25 mouse cellular contexts compared by ENCODE assay signal in genomic region chr9:60825506-60825905, GRCm38 (mm10). TPM values are rescaled to one million over a fixed set of nuclear protein-coding genes. Genes with fewer than 3 reads are reported as not detected.
A peak's percentile ranks its signal among the peaks of the same experiment; 100 is the strongest.
DNase-seq lines count a peak whose midpoint lies in the region; ATAC-seq and TF ChIP-seq lines count a peak whose summit lies in the region.
"Had no signal": no experiment of that assay in that cellular context is flagged by ENCODE, and none has a peak within 500 bp of the region (broad histone marks: within the 10 kb centered on the region; RNA-seq: fewer than 3 reads in every experiment).

No protein-coding gene starts in this region.

- H3K27me3 ChIP-seq in heart, embryonic 13.5 days (replicated peaks): no peaks in the 10 kb centered on the region
- H3K27me3 ChIP-seq in heart, embryonic 10.5 days (ENCODE audit: insufficient read depth, poor library complexity, severe bottlenecking): no peaks in the 10 kb centered on the region
- no peaks in the 10 kb centered on the region for H3K27me3 ChIP-seq in heart, embryonic 16.5 days (ENCODE audit: control insufficient read depth, insufficient read depth, low read length)
- H3K27me3 ChIP-seq: CH12.LX; forebrain, embryonic 13.5 days; Patski had no signal

- 0 out of 2 replicates have a peak, but pooled peaks cover 6% of the 10 kb centered on the region for H3K9me3 ChIP-seq in heart, embryonic 13.5 days
- no peaks in the 10 kb centered on the region for H3K9me3 ChIP-seq in heart, embryonic 10.5 days
- peaks cover 2% of the 10 kb centered on the region; the same call in 1 of the 2 replicates for H3K9me3 ChIP-seq in heart, embryonic 16.5 days (replicated peaks; ENCODE audit: control insufficient read depth, low read length)
- H3K9me3 ChIP-seq: forebrain, embryonic 10.5 days; forebrain, embryonic 13.5 days; G1E had no signal

- peaks cover 31% of the 10 kb centered on the region for H3K4me1 ChIP-seq in heart, embryonic 13.5 days
- peaks cover 15% of the 10 kb centered on the region; the same call in 1 of the 2 replicates for H3K4me1 ChIP-seq in heart, embryonic 10.5 days
- 0 out of 2 replicates have a peak, but pooled peaks cover 8% of the 10 kb centered on the region for H3K4me1 ChIP-seq in heart, embryonic 16.5 days (ENCODE audit: control insufficient read depth, insufficient read depth, low read length)
- H3K4me1 ChIP-seq: forebrain, embryonic 13.5 days had no signal

- H3K27ac ChIP-seq in gastrocnemius, adult 2 months: peak overlapping the region; percentile 89
- H3K27ac ChIP-seq in heart, embryonic 13.5 days (replicated peaks): peak overlapping the region; percentile 66
- no peak overlapping the region for H3K27ac ChIP-seq in heart, embryonic 10.5 days
- peak overlapping the region; percentile 62 for H3K27ac ChIP-seq in heart, embryonic 16.5 days (ENCODE audit: low read length)
- H3K27ac ChIP-seq: forebrain, embryonic 10.5 days; forebrain, embryonic 13.5 days; hindbrain, embryonic 14.5 days; hindbrain, postnatal 0 days had no signal

- no peak overlapping the region for H3K4me2 ChIP-seq in heart, embryonic 13.5 days
- no peak overlapping the region for H3K4me2 ChIP-seq in heart, embryonic 16.5 days (ENCODE audit: low read depth, low read length)
- H3K4me2 ChIP-seq: forebrain, embryonic 13.5 days; hindbrain, embryonic 14.5 days had no signal

- ATAC-seq in heart, embryonic 13.5 days (ENCODE audit: extremely low read depth, insufficient number of reproducible peaks, low FRiP score, low TSS enrichment): no peak
- no peak for ATAC-seq in heart, embryonic 16.5 days (replicated peaks; ENCODE audit: extremely low read depth, insufficient read depth, low FRiP score)
- ATAC-seq: forebrain, embryonic 13.5 days; forebrain, embryonic 16.5 days; hindbrain, postnatal 0 days; inflammation-experienced regulatory T-cells, adult 6 months; intestine, embryonic 16.5 days; Patski had no signal

- H3K36me3 ChIP-seq in heart, embryonic 13.5 days: peaks cover 11% of the 10 kb centered on the region; the same call in 1 of the 2 replicates
- H3K36me3 ChIP-seq in heart, embryonic 10.5 days: peaks cover 20% of the 10 kb centered on the region
- no peaks in the 10 kb centered on the region for H3K36me3 ChIP-seq in heart, embryonic 16.5 days (ENCODE audit: control insufficient read depth, insufficient read depth)
- H3K36me3 ChIP-seq: G1E had no signal

- TF ChIP-seq CTCF in gastrocnemius, adult 2 months (IDR thresholded peaks at IDR 0.05): no peak

- no peak overlapping the region for H3K4me3 ChIP-seq in gastrocnemius, adult 2 months
- H3K4me3 ChIP-seq in heart, embryonic 13.5 days: no peak overlapping the region
- no peak overlapping the region for H3K4me3 ChIP-seq in heart, embryonic 10.5 days
- H3K4me3 ChIP-seq in heart, embryonic 16.5 days (ENCODE audit: low read length): no peak overlapping the region
- H3K4me3 ChIP-seq: forebrain, embryonic 10.5 days; forebrain, embryonic 13.5 days had no signal

- H3K9ac ChIP-seq in heart, embryonic 13.5 days: no peak overlapping the region
- H3K9ac ChIP-seq in heart, embryonic 16.5 days (ENCODE audit: low read length): no peak overlapping the region
- H3K9ac ChIP-seq: forebrain, embryonic 13.5 days; hindbrain, embryonic 14.5 days had no signal

- DNase-seq in gastrocnemius, adult 2 months: peak; percentile 63
- DNase-seq in gastrocnemius, postnatal 4 days (ENCODE audit: low spot score in 2 of 2): no peak
- DNase-seq in heart, embryonic 10.5 days (ENCODE audit: low spot score): no peak
- no peak for DNase-seq in heart, postnatal 4 days
- peak; percentile 51 for DNase-seq in skeletal muscle tissue, adult 2 months (ENCODE audit: low read depth, low spot score)
- DNase-seq: adrenal gland, postnatal 10 days; adrenal gland, postnatal 36 days; B cell, adult 2 months; cerebellum, adult 18-20 months; cerebellum, adult 9-10 months; cerebellum, postnatal 14 days; heart, postnatal 36 days; kidney, adult 18-20 months had no signal

- intact Hi-C loops in gastrocnemius, adult 2 months (cut with DNase I): no loop called here

- WGBS in heart, embryonic 13.5 days: 69% methylated on average over 7 of the region's 7 CpGs
- 94% methylated on average over 7 of the region's 7 CpGs for WGBS in heart, embryonic 10.5 days
- WGBS in heart, embryonic 16.5 days: 70% methylated on average over 7 of the region's 7 CpGs

RNA-seq across cellular contexts. Expression of gene Uaca, which starts 31.2 kb away (rescaled TPM):
- total RNA-seq in gastrocnemius, adult 2 months (2021): 100 to 1,000 TPM; 119 to 145 TPM
- total RNA-seq in gastrocnemius, postnatal 4 days (2021): 100 to 1,000 TPM in 1 of 2 experiments, 10 to 100 TPM in 1; 84.9 to 105 TPM
- polyA plus RNA-seq in heart, embryonic 13.5 days (2015; fragmentation: Nextera tagmentation; extraction: Ambion mirVana): 25.8 and 27.3 TPM in 2 replicates
- polyA plus RNA-seq in heart, embryonic 10.5 days (2016; fragmentation: Nextera tagmentation; extraction: Ambion mirVana): 34.3 and 39.5 TPM in 2 replicates
- polyA plus RNA-seq in heart, embryonic 16.5 days (2015; fragmentation: Nextera tagmentation; extraction: Ambion mirVana): 28.8 and 29.6 TPM in 2 replicates
- total RNA-seq in heart, postnatal 4 days (2021): 10 to 100 TPM; 47.4 to 49.2 TPM
- polyA plus RNA-seq: G1E had no signal

Comparison
In these comparisons a context has a peak if more than half of its experiments do, and no peak if none do; other contexts are left out.
1. DNase-seq: peak in gastrocnemius, adult 2 months (single experiment) and skeletal muscle tissue, adult 2 months (single experiment); none in gastrocnemius, postnatal 4 days (0 of 2), heart, embryonic 10.5 days (single experiment) and heart, postnatal 4 days (single experiment).